Mouse (Mus musculus) small intestine, adult 2 months (tissue): ENCODE measurements around the gene Dop1b.

ENCODE experiments used
- CTCF ChIP-seq: fragments of 200-500 bp; IDR thresholded peaks from 2 replicates; pipeline ENCODE4 v1.5.1; 2012; ENCODE audit warnings: low read depth, mild to moderate bottlenecking, control low read depth, inconsistent platforms, low read length, moderate library complexity, mixed read lengths; ENCODE audit not compliant: insufficient replicate concordance, insufficient read length; ENCODE audit errors: extremely low read depth
- POLR2A ChIP-seq: fragments of 200-500 bp; IDR thresholded peaks from 2 replicates; pipeline ENCODE4 v1.6.1; 2012; ENCODE audit warnings: low read depth, mild to moderate bottlenecking, control low read depth, inconsistent platforms, low read length, moderate library complexity

GRCm38 (mm10) chr16:93763378-93763777 lies 51.7 kb downstream of the Dop1b start:
- TF ChIP-seq POLR2A (no peak), CTCF (no peak)
